Mouse (Mus musculus): ENCODE measurements around the gene Arfip1.

Gene Arfip1

GRCm38 (mm10) chr3:84455733-84456417, 126.5 kb downstream of the Arfip1 start:
- no peak for DNase-seq (ENCODE audit: low spot score in 2 of 2)

DNA sequence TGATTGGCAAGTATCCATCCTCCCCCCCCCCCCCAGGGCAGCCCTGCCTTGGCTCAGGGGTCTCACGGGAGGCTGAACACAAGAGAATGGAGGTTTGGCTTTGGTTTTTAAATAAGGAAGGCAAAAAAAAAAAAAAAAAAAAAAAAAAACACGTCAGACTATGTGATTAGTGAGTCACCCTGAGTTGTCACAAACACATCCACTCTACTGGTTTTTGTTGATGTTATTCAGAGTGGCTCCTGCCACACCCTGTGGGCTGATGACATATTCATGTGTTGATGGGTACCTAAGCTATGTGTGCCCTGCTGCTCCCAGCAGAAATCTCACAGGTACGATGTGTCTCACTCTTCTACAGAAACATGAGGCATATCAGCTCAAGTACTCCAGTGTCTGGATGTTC, 131.8 kb downstream of the Arfip1 start:
- DNase-seq (ENCODE audit: low spot score in 2 of 2), result no peak

GRCm38 (mm10) chr3:84449015-84449414, 133.4 kb downstream of the Arfip1 start:
- no peak for DNase-seq (ENCODE audit: low spot score in 2 of 2)

GRCm38 (mm10) chr3:84447803-84448202, 134.6 kb downstream of the Arfip1 start:
- DNase-seq (ENCODE audit: low spot score in 2 of 2), result no peak
